Mouse (Mus musculus) lung, embryonic 16.5 days (tissue): ENCODE measurements around the gene Gkap1. TPM values are rescaled to one million over a fixed set of nuclear protein-coding genes. Genes with fewer than 3 reads are reported as not detected.
A peak's percentile ranks its signal among the peaks of the same experiment; 100 is the strongest.

Source experiments
- ATAC-seq: fragments of 200-750 bp; cut with Nextera tagmentation; 2 replicates; pipeline ENCODE4 v1.8.0; 2017; ENCODE audit warnings: low read depth, mild to moderate bottlenecking, moderate library complexity
- H3K27ac ChIP-seq: fragments of 300-500 bp; sonication (generic); 2 replicates; pipeline ENCODE4 v1.5.1; 2014; ENCODE audit warnings: mild to moderate bottlenecking, control low read depth, low read length
- H3K27me3 ChIP-seq: fragments of 300-500 bp; sonication (generic); 2 replicates; pipeline ENCODE4 v1.6.1; 2014; ENCODE audit warnings: low read depth, low read length, mixed read lengths; ENCODE audit not compliant: control insufficient read depth, insufficient read depth
- H3K36me3 ChIP-seq: fragments of 300-500 bp; sonication (generic); 2 replicates; pipeline ENCODE4 v1.6.1; 2014; ENCODE audit warnings: low read length; ENCODE audit not compliant: control insufficient read depth, insufficient read depth
- H3K4me1 ChIP-seq: fragments of 300-500 bp; sonication (generic); replicated peaks from 2 replicates; pipeline ENCODE4 v1.6.1; 2014; ENCODE audit warnings: low read length, mixed read lengths; ENCODE audit not compliant: control insufficient read depth, insufficient read depth
- H3K4me2 ChIP-seq: fragments of 300-500 bp; sonication (generic); 2 replicates; pipeline ENCODE4 v1.6.1; 2014; ENCODE audit warnings: low read depth, low read length, control low read depth
- H3K4me3 ChIP-seq: fragments of 300-500 bp; sonication (generic); 2 replicates; pipeline ENCODE4 v1.5.1; 2014; ENCODE audit warnings: mild to moderate bottlenecking, low read length, control low read depth
- H3K9ac ChIP-seq: fragments of 300-500 bp; sonication (generic); 2 replicates; pipeline ENCODE4 v1.6.1; 2014; ENCODE audit warnings: low read length, control low read depth
- H3K9me3 ChIP-seq: fragments of 300-500 bp; sonication (generic); 2 replicates; pipeline ENCODE4 v1.6.1; 2016; ENCODE audit warnings: low read length; ENCODE audit not compliant: control insufficient read depth
- WGBS: fragments of 180-500 bp; shearing (Covaris S2); extraction: QIAGEN DNeasy Blood & Tissue Kit; methylation state at CpG from one replicate; pipeline ENCODE4 v1.1.7; 2014; 5-methylcytosine and 5-hydroxymethylcytosine counted together
- polyA plus RNA-seq: library from polyadenylated mRNA; unstranded; fragments of >200 nt; fragmentation: Nextera tagmentation; extraction: Ambion mirVana; gene quantifications from 2 replicates; pipeline ENCODE4 v1.2.1, GENCODE M21; 2015

The Gkap1 gene
- polyA plus RNA-seq, 1 experiment from 2014 or later = 16.5 TPM

DNA sequence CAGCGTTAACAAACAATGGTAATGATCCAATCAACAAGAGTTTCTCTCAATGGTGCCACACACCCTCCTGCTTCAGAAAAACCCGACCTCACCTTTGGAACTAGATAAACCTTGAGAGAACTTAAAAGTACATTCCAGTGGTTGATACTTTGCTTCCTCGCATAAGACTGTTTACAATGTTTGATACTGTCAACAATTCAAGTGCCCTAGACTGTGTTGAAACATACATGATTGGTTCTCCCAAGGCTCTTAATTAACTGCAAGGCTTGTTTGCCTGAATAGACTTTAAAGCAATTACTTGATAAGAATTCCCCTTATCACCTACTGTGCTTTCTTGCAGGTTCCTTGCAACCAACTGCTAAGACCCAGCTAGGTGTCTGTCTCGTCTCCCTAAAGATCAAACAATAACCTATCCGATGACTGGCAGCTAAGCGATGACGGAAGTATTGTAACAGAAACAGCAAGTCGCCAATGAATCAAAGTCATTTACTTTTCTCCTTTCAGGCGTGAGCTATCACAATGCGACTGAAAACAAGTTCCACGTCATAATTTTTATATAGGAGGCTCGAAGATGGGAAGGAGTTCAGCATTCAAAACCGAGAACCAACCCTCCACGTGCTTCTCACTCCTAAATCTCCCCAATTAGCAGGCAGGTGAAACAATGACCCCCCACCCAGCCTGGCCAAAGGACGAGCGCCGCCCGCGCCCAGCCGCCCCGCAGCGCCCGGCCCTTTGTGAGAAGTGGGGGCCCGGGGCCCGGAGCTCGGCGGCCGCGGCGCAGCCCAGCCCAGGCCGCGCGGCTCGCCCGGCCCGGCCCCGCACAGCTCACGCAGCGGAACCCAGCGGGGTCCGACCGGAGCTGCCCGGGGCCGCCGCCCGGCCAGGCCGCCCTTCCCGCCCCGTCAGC, 60.9 kb downstream of the Gkap1 start:
- Histone ChIP-seq H3K27ac (peak overlapping the region; percentile 88), H3K4me3 (peak overlapping the region; percentile 99), H3K9me3 (no peaks in the 10 kb centered on the region), H3K9ac (peak overlapping the region; percentile 100), H3K4me1 (peaks cover 23% of the 10 kb centered on the region), H3K27me3 (no peaks in the 10 kb centered on the region), H3K36me3 (no peaks in the 10 kb centered on the region), H3K4me2 (peak overlapping the region; percentile 90)
- peak; percentile 67 for ATAC-seq
- 1% methylated on average over 35 of the region's 49 CpGs for WGBS

- Histone ChIP-seq H3K27ac (no peak overlapping the region), H3K9ac (no peak overlapping the region; the same call in 1 of the 2 replicates), H3K4me3 (peak overlapping the region; percentile 99), H3K27me3 (no peaks in the 10 kb centered on the region), H3K4me2 (peak overlapping the region; percentile 90), H3K36me3 (no peaks in the 10 kb centered on the region), H3K4me1 (peaks cover 26% of the 10 kb centered on the region), H3K9me3 (no peaks in the 10 kb centered on the region)
- 27% methylated on average over 8 of the region's 8 CpGs for WGBS
- no peak for ATAC-seq
Measured at GRCm38 (mm10) chr13:58213801-58214200, 61.7 kb downstream of the Gkap1 start.

DNA sequence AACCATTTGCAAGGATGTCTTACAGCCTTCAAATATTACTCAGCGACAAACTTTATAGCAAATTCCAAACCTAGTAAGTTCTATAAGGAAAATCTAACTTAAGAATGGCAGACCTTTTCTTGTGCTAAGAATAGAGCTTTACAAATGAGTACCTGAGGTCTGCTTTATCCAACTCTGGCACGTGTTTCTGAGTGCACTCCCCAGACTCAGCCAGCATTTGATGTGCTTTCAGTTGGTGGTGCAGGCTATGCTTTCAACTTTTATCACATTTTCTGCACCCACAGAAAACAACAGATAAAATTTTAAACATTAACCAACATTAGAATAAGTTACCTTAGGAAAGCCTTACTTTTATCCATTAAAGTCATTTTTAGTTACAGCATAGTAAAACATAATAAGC, 63.0 kb downstream of the Gkap1 start:
- WGBS = 70% methylated on average over 2 of the region's 2 CpGs
- Histone ChIP-seq H3K9me3 (no peaks in the 10 kb centered on the region), H3K27me3 (no peaks in the 10 kb centered on the region), H3K9ac (no peak overlapping the region), H3K4me3 (no peak overlapping the region), H3K4me1 (peaks cover 26% of the 10 kb centered on the region), H3K36me3 (no peaks in the 10 kb centered on the region), H3K27ac (no peak overlapping the region), H3K4me2 (no peak overlapping the region)
- ATAC-seq = no peak

DNA sequence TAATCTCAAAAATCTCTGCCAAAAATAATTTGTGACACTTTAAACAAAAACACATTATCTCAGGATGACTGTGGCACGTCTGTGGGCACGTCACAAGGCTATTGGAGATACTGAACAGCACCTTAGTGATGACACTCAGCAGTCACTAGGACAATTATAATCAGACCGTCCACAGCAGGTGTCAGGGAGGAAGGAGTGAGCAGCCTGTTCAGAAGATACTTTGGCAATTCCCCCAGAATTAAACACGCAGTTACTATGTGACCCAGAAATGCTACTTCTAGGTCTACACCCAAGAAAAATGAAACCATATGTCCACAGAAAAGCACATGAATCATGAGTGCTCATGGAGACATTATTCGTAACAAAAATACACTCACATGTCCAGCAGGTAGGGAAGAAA, 65.1 kb downstream of the Gkap1 start:
- no peak overlapping the region for H3K27ac ChIP-seq
- no peaks in the 10 kb centered on the region for H3K36me3 ChIP-seq
- H3K4me1 ChIP-seq = peaks cover 20% of the 10 kb centered on the region
- no peak overlapping the region for H3K4me3 ChIP-seq
- no peaks in the 10 kb centered on the region for H3K27me3 ChIP-seq
- WGBS = 66% methylated on average over 5 of the region's 5 CpGs
- no peak for ATAC-seq
- H3K9me3 ChIP-seq = no peaks in the 10 kb centered on the region
- no peak overlapping the region for H3K9ac ChIP-seq
- H3K4me2 ChIP-seq = no peak overlapping the region

GRCm38 (mm10) chr13:58206084-58206483, 69.4 kb downstream of the Gkap1 start:
- WGBS = 80% methylated on average over 4 of the region's 4 CpGs
- no peaks in the 10 kb centered on the region for H3K36me3 ChIP-seq

GRCm38 (mm10) chr13:58204986-58205385, 70.5 kb downstream of the Gkap1 start:
- Histone ChIP-seq H3K9me3 (no peaks in the 10 kb centered on the region), H3K27me3 (no peaks in the 10 kb centered on the region), H3K36me3 (no peaks in the 10 kb centered on the region), H3K9ac (no peak overlapping the region), H3K4me3 (no peak overlapping the region), H3K4me2 (no peak overlapping the region), H3K4me1 (0 out of 2 replicates have a peak, but pooled peaks cover 4% of the 10 kb centered on the region), H3K27ac (no peak overlapping the region)
- ATAC-seq = no peak
- 56% methylated on average over 4 of the region's 4 CpGs for WGBS

More at GRCm38 (mm10) chr13:58206084-58206483, 69.4 kb downstream of the Gkap1 start:
- no peaks in the 10 kb centered on the region for H3K9me3 ChIP-seq
- H3K4me2 ChIP-seq = no peak overlapping the region
- H3K27ac ChIP-seq = no peak overlapping the region
- no peaks in the 10 kb centered on the region for H3K27me3 ChIP-seq
- H3K4me3 ChIP-seq = no peak overlapping the region
- no peak overlapping the region for H3K9ac ChIP-seq
- no peak for ATAC-seq
- 0 out of 2 replicates have a peak, but pooled peaks cover 4% of the 10 kb centered on the region for H3K4me1 ChIP-seq

DNA sequence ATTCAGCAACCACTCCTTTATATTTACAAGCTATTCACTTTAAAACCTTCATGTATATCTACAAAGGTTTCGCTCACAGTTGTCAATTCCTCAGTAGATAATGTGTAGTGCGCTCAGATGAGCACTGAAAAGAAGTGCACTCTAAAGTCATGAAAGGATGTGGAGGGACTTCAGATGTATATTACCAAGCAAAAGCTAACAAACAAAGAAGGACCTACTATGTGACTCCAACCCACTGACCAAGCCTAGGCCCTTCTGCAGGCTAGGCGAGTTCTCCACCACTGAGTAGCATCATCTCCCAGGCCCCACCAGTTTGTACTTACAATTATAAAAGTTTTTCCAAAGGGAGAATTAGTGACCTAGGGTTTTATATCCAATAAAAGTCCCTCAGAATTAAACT, 71.3 kb downstream of the Gkap1 start:
- Histone ChIP-seq H3K9me3 (no peaks in the 10 kb centered on the region), H3K36me3 (no peaks in the 10 kb centered on the region), H3K4me3 (no peak overlapping the region), H3K4me2 (no peak overlapping the region), H3K27me3 (no peaks in the 10 kb centered on the region), H3K4me1 (no peaks in the 10 kb centered on the region), H3K27ac (no peak overlapping the region), H3K9ac (no peak overlapping the region)
- no peak for ATAC-seq
- 89% methylated on average over 3 of the region's 3 CpGs for WGBS

DNA sequence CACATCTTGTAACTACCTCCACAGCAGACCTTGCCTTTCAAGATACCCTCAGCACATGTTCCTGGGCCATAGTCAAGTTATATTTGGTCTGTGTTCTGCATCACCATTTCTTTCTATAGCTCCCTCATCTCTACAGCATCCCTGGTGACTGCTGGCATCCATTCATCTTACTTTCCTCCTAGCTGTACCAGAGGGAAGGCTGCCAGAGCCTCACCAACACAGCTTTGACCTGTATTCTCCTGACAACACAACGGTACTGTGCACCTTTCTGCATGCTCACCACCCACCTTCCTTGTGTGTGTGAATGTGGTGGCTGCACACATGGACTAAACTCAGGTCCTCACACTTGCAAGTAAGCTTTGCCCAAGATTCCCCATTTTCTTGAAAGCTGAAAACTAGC, 72.6 kb downstream of the Gkap1 start:
- Histone ChIP-seq H3K36me3 (peaks cover 2% of the 10 kb centered on the region; the same call in 1 of the 2 replicates), H3K9me3 (no peaks in the 10 kb centered on the region), H3K27me3 (no peaks in the 10 kb centered on the region), H3K4me2 (no peak overlapping the region), H3K4me3 (no peak overlapping the region), H3K9ac (no peak overlapping the region), H3K4me1 (no peaks in the 10 kb centered on the region), H3K27ac (no peak overlapping the region)
- ATAC-seq = no peak
- 93% methylated on average over 1 of the region's 1 CpGs for WGBS

GRCm38 (mm10) chr13:58201908-58202307, 73.6 kb downstream of the Gkap1 start:
- Histone ChIP-seq H3K4me3 (no peak overlapping the region), H3K27me3 (no peaks in the 10 kb centered on the region), H3K4me1 (no peaks in the 10 kb centered on the region), H3K9me3 (no peaks in the 10 kb centered on the region), H3K27ac (no peak overlapping the region), H3K9ac (no peak overlapping the region), H3K4me2 (no peak overlapping the region), H3K36me3 (peaks cover 8% of the 10 kb centered on the region)
- 87% methylated on average over 3 of the region's 3 CpGs for WGBS
- no peak for ATAC-seq
